Mouse (Mus musculus): ENCODE data around the gene Gys1. TPM values are rescaled to one million over a fixed set of nuclear protein-coding genes. Genes with fewer than 3 reads are reported as not detected.

Gys1 gene
- polyA plus RNA-seq, 1 experiment from 2014 or later = 59.3 TPM

GRCm38 (mm10) chr7:45436444-45436843 lies 1.8 kb downstream of the Gys1 start:
- no peak for TF ChIP-seq CTCF (IDR thresholded peaks at IDR 0.05)
- no peak for ATAC-seq
- DNase-seq (ENCODE audit: low read depth, low spot score) = no peak
- ChIA-PET POLR2A (interaction anchor here (0.9 to 1.2 kb wide), 3 partner anchors 15 to 20 kb away, joined by 3 read pairs; no protein-coding TSS in a partner anchor), CTCF (no interaction called here)
- in situ Hi-C loops (cut with MboI; ENCODE audit: low pct_unique_long_range_greater_than_20kb) = no loop called here
- H3K27me3 ChIP-seq = no peaks in the 10 kb centered on the region

- in situ Hi-C loops (cut with MboI; ENCODE audit: low pct_unique_long_range_greater_than_20kb) = no loop called here
- no peaks in the 10 kb centered on the region for H3K27me3 ChIP-seq
- DNase-seq (ENCODE audit: low read depth, low spot score) (no peak), ATAC-seq (no peak)
- ChIA-PET POLR2A (interaction anchor here (0.9 kb wide), 1 partner anchor 15 kb away, joined by 3 read pairs; no protein-coding TSS in a partner anchor), CTCF (no interaction called here)
- no peak for TF ChIP-seq CTCF (IDR thresholded peaks at IDR 0.05)
Measured at GRCm38 (mm10) chr7:45437046-45437445, 2.4 kb downstream of the Gys1 start.

- ChIA-PET CTCF (interaction anchor here (0.8 to 1.5 kb wide), 2 partner anchors 11 to 15 kb away, joined by 3 to 6 read pairs; no protein-coding TSS in a partner anchor), POLR2A (no interaction called here)
- ATAC-seq (no peak), DNase-seq (ENCODE audit: low read depth, low spot score) (no peak)
- in situ Hi-C loops (cut with MboI; ENCODE audit: low pct_unique_long_range_greater_than_20kb) = no loop called here
- TF ChIP-seq CTCF (IDR thresholded peaks at IDR 0.05) = no peak
- H3K27me3 ChIP-seq = no peaks in the 10 kb centered on the region
Measured at GRCm38 (mm10) chr7:45437521-45438276, 3.1 kb downstream of the Gys1 start, which contains the start of gene Ruvbl2. Gene Ruvbl2, minus strand, starts transcription at chr7:45438096.

- TF ChIP-seq CTCF (IDR thresholded peaks at IDR 0.05) = no peak
- no peak for DNase-seq (ENCODE audit: low read depth, low spot score)
- POLR2A ChIA-PET = interaction anchor here (1.3 kb wide), 1 partner anchor 13 kb away, joined by 4 read pairs; no protein-coding TSS in a partner anchor
- ATAC-seq = no peak
- no peaks in the 10 kb centered on the region for H3K27me3 ChIP-seq
- in situ Hi-C loops (cut with MboI; ENCODE audit: low pct_unique_long_range_greater_than_20kb) = no loop called here
- CTCF ChIA-PET = interaction anchor here (1.3 kb wide), 1 partner anchor 8 kb away, joined by 4 read pairs; no protein-coding TSS in a partner anchor
Measured at GRCm38 (mm10) chr7:45443526-45444420, 9.1 kb downstream of the Gys1 start.

GRCm38 (mm10) chr7:45446589-45446988 lies 11.9 kb downstream of the Gys1 start:
- POLR2A ChIA-PET = no interaction called here
- CTCF ChIA-PET = no interaction called here
- TF ChIP-seq CTCF (IDR thresholded peaks at IDR 0.05) = no peak
- in situ Hi-C loops (cut with MboI; ENCODE audit: low pct_unique_long_range_greater_than_20kb) = no loop called here
- no peak for DNase-seq (ENCODE audit: low read depth, low spot score)
- ATAC-seq = no peak
- no peaks in the 10 kb centered on the region for H3K27me3 ChIP-seq

GRCm38 (mm10) chr7:45447325-45447990 lies 12.8 kb downstream of the Gys1 start:
- DNase-seq (ENCODE audit: low read depth, low spot score) = no peak
- POLR2A ChIA-PET = no interaction called here
- in situ Hi-C loops (cut with MboI; ENCODE audit: low pct_unique_long_range_greater_than_20kb) = no loop called here
- CTCF ChIA-PET = interaction anchor here (1.0 to 1.8 kb wide), 2 partner anchors 10 to 16 kb away, joined by 3 to 8 read pairs; no protein-coding TSS in a partner anchor
- TF ChIP-seq CTCF (IDR thresholded peaks at IDR 0.05) = no peak
- H3K27me3 ChIP-seq = no peaks in the 10 kb centered on the region
- no peak for ATAC-seq

- no peaks in the 10 kb centered on the region for H3K27me3 ChIP-seq
- ATAC-seq (no peak), DNase-seq (ENCODE audit: low read depth, low spot score) (no peak)
- in situ Hi-C loops (cut with MboI; ENCODE audit: low pct_unique_long_range_greater_than_20kb) = no loop called here
- TF ChIP-seq CTCF (IDR thresholded peaks at IDR 0.05) = no peak
- POLR2A ChIA-PET = no interaction called here
- CTCF ChIA-PET = interaction anchor here (1.2 kb wide), 1 partner anchor 15 kb away, joined by 3 read pairs; the partner anchor contains the start of gene Gys1
Measured at GRCm38 (mm10) chr7:45449974-45450373, 15.3 kb downstream of the Gys1 start.

- DNase-seq (ENCODE audit: low read depth, low spot score) (no peak), ATAC-seq (no peak)
- in situ Hi-C loops (cut with MboI; ENCODE audit: low pct_unique_long_range_greater_than_20kb) = no loop called here
- H3K27me3 ChIP-seq = no peaks in the 10 kb centered on the region
- CTCF ChIA-PET = interaction anchor here (0.7 to 1.4 kb wide), 5 partner anchors 8 to 108 kb away, joined by 3 to 6 read pairs (median 3); partner anchors contain the start of genes Gys1 and Ruvbl2
- POLR2A ChIA-PET = interaction anchor here (1.3 kb wide), 1 partner anchor 15 kb away, joined by 3 read pairs; no protein-coding TSS in a partner anchor
- no peak for TF ChIP-seq CTCF (IDR thresholded peaks at IDR 0.05)
Measured at GRCm38 (mm10) chr7:45451344-45451982, 16.8 kb downstream of the Gys1 start.

GRCm38 (mm10) chr7:45454971-45455370 lies 20.3 kb downstream of the Gys1 start:
- H3K27me3 ChIP-seq = no peaks in the 10 kb centered on the region
- no peak for TF ChIP-seq CTCF (IDR thresholded peaks at IDR 0.05)
- no peak for DNase-seq (ENCODE audit: low read depth, low spot score)
- ChIA-PET POLR2A (interaction anchor here (0.6 kb wide), 1 partner anchor 12 kb away, joined by 4 read pairs; the partner anchor contains the start of gene Bax), CTCF (interaction anchor here (3.4 kb wide), 1 partner anchor 21 kb away, joined by 10 read pairs; the partner anchor contains the start of gene Gys1)
- no peak for ATAC-seq
- in situ Hi-C loops (cut with MboI; ENCODE audit: low pct_unique_long_range_greater_than_20kb) = no loop called here

Data from Patski (cell line).